Mouse (Mus musculus): Measurements from ENCODE around the gene Abca4. TPM values are rescaled to one million over a fixed set of nuclear protein-coding genes. Genes with fewer than 3 reads are reported as not detected.

Abca4 gene
- total RNA-seq (2021): 1 to 10 TPM; 1.7 to 2.1 TPM
- long read RNA-seq, experiment 1, partial matches to known transcripts: 1 of 1 reads
- long read RNA-seq, experiment 1, other reads (novel, unspliced or antisense): 0 of 1 reads
- long read RNA-seq, experiment 2, partial matches to known transcripts: 1 of 1 reads
- long read RNA-seq, experiment 2, other reads (novel, unspliced or antisense): 0 of 1 reads

DNA sequence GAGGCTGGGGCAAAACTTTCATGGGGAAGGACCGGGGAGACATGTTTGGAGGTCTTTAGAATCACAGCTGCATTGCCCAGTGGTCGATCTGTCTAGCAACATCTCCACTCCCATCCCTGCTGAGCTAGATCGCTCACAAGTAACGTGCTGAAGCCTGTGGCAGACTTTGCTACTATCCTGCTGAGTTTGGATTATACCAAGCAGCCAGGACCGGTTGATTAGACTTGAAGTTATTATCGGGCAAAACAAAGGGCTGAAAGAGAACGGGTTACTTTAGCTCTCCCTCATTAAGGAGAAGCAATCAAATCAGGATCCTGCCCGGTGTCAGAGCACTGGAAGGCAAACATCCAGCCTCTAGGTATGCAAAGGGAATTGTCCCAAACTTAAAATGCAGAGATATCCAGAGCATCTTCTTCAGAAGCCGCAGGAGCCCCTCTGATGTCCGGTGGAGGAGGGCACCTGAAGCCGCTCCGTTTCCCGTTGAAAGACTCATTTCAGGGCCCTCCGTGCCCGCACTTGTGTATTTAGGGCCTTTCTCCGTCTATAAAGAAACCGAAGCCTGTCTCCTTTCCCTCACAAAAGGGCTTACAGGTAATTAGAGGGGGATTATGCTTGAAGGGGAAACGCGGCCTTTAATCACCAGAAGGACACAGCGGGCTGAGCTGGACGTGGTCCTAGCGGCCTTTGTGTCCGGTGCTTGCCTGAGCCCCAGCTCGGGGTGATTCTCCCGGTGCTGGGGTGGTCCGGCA, at the start of gene Abca4:
Gene Abca4, plus strand, starts transcription at position 645 of the 749 bp plus-strand sequence.
- no peak for DNase-seq

DNA sequence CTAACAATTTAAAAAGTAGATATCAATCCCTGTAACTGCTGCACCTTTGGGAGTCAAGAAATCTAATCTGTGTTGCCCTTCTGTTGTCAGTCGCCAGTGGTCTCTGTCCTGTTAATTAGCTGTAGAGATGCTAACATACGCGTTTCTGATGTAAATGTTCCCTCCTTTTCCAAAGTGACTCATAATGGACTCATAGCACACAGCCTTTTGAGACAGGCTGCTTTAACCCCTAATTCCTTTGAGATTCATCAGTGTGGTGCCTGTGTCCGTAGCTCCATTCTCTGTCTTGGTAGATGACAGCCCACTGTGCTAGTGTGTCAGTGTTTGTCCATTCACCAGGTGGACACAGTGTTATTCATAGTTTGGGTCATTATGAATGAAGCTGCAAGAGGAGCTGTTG, 49.1 kb upstream of the Abca4 start:
- no peak for DNase-seq

DNA sequence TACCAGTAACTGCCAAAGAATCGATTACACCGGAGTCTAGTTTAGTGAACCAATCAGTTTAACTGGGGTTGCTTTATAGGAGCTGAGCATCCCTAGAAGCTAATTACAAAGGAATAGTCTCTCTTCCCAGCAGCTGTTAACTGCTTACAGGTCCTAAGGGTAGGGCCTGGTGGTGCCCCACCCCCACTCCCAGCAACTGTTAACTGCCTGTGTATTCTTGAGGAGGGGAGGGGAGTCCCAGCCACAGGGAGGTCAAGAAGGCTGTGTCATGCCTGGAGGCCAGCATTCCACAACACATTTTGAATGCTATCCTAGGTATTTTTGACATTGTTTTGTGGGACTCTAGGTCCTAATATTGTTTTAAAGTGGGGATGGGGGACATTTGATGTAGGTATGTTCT, 44.3 kb upstream of the Abca4 start:
- no peak for DNase-seq

DNA sequence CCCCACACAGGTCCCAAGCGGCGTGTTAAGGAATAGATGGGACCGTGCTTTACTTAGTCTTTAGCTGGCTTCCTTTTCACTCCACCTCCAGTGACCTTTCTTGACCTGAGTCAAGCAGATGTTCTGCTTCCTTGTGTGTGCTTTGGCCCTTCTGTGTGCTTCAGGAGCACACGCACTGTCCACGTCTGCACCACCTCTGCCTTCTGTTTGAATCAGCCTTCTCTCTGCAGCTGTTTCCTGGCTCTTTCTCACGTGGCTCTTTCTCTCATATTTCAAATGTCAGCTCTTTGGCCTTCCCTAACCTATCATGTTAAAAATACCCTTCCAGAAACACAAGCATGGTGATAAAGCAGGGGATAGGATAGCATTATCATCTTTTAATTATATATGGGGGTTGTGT, 42.7 kb upstream of the Abca4 start:
- DNase-seq: no peak

DNA sequence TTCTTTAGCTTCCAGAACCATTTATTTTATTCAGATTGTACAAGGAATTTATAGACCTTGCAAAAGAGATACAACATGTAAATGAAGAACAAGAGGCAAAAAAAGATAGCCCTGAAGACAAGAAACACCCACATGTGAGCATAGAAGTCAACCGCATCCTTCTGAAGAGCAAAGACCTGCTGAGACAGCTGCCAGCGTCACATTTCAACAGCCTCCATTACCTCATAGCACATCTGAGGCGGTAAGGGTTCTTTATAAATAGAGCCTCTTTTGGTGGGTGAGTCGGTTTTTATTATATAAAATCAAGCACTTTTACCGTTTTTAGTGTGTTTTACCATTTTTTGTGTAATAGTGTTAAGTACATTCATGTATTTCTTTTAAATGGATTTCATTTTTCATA, 34.4 kb upstream of the Abca4 start:
- no peak for DNase-seq

DNA sequence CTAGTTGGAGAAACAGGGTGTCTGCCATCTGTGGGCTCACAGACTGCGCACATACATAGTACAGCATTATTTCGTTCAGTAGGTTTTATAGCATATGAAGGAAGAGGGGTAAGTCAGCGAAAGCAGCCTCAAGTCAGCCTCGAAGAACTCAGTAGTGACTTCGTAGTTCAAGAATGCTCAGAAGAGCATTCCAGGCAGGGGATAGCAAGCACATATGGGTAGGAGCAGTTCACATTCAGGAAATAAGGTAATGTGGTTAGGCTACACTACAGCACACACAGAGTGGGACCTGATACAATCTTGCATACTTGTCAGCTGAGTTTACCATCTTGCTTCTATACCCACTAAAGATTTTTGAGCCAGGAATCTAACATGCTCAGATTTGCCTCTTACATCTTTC, 34.0 kb upstream of the Abca4 start:
- no peak for DNase-seq

DNA sequence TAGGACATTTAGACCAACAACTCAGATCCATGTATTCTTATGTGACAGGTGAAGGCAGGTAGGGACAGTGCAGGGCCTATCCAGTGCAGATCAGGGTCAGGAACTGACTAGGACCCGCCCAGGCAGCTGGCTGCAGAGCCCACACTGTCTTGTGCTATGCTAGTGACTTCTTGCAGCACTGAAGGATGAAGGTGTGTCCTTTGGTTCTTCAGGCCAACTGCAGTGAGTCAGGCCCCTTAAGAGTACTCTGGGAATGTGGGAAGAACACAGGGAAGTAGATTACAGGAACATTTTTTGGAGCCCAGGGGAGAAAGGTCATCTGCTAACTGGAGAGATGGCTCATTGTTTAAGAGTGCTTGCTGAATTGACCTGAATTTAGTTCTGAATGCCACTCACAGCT, 31.8 kb upstream of the Abca4 start:
- no peak for DNase-seq

DNA sequence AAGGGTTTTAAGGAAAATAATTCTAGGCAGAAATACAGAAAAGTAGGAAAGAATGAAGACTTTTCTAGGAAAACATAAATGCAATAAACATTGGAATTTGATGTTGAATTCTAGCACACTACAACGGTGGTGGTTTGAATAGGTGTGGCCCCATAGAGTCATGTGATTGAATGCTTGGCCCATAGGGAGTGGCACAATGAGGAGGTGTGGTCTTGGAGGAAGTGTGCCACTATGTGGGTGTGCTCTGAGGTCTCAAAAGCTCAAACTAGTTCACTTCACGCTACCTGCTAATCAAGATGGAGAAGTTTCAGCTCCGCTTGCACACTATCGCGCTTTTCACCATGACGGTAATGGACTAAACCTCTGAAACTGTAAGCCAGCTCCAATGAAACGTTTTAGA, 25.8 kb upstream of the Abca4 start:
- DNase-seq: no peak

DNA sequence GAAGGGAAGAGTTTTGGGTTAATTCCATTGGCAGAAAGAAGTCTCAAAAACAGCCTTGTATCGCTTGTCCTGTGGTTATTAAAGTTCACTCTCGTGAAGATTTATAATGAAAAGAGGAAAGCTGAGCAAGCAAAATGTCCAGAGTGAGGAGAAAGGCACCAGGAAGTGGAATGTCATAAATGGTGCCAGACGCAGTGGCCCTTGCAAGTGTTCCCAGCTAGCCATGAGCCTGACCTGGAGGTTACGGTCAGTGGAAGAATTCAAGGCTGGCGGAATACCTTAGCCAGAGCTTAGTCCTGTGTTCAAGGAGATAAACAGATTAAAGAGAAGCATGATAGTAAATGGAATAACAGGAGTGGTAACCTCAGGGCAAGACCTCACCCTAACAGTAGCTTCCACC, 25.1 kb upstream of the Abca4 start:
- no peak for DNase-seq

DNA sequence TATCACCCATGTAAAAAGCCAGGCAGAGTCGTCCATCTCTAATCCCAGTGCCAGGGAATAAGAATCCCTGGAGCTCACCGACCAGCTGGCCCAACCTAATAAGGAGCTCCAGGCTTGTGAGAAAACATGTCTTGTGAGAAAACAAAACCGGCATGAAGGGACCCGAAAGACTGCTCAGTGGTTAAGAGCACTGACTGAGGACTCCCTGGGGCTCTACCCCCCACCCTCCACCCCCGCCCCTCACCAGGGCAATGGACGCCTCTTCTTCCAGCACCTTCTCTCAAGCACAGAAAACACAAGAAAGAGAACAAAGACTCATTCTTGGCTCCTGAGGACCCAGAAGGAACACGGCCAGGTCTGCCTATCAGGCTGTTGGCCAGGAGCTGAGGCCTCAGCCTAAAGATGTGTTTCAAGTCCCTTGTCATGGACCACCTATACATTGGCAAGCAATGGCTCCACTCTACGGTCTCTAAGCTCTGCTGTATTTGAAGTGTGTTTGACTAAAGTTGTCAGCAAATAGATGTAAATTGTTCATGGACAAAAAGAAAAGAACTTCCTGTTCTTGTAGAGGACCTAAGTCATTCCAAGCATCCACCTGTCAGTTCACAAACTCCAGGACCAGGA, 23.1 kb upstream of the Abca4 start:
- DNase-seq: no peak

DNA sequence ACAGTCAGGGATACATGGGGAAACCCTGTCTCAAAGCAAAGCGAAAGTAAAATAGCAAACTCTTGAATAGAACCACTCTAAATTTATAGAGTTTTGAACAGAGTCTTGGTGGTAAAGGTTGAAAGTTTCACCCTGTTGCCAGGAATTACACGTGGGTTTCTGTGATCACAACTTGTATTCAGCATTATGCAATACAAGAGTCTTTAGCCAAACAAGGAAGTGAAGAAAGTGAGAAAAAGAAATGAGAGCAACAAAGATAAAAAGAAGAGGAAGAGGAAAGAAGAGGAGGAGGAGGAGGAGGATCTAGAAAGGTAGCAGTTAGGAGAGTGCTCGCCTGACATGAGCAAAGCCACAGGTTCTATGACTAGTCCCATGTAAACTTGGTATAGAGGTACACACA, 21.9 kb upstream of the Abca4 start:
- no peak for DNase-seq

DNA sequence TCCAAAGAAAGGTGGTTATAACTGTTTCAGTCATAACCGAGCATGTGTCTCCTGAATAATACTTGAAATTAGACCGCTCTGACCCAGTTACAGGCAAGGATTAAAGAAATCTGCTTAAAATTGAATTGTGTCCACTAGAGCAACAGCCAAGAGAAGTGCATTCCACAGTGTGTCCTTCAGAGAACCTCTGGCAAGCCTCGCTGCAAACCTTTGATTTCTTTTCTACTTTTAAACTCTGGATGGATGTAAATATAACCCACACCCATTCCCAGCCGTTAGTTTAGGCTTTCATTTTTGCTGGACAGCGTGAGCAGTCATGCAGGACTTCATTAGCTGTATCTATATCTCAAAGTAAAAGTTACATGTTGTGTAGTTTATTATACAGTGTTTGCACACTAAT, 17.6 kb upstream of the Abca4 start:
- DNase-seq: peak in 1 of 2 experiments; percentile 40

DNA sequence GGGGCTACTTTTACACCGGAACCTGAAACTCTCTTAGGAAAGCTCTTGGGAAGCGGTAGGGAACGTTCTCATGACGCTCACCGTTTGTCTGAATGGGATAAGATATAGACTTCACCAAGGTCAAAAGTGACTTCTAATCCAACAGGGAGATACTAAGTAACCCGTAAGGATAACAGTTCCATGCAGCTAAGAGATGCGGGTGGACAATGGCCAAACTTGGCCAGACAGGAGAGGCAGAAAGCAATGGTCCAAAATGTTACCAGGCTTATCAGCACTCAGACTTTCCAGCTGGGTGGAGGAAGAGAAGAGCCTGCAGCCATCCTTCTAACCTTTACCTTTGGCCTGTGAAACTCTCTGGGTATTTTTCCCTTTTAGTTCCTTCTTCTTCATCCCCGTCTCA, 16.5 kb upstream of the Abca4 start:
- no peak for DNase-seq

DNA sequence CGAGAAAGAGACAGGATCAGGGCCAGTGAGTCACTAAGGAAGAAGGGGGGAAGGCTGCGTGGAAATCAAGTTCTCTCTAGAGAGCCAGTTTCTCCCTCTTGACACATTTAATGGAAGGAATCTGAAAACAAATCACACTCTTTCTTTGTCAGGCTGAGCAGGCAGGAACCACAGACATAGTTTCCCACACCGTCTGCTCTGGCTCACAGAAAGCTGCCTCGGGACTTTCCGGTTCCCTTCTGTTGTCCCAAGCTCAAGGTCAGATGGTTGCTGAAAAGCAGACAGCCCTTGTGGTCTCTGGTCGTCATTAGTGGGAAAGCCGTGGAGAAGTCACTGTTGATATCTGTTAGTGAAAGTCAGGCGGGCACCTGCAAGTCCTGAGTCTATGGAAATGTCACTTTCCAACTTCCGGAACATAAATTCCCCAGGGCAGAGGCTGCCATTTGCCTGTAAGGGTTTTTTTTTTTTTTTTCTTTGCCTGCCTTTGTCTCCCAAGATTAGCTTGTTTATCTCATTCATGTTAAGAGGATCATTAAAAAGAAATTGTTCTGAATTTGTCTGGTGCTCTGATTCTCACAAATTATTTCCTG, 10.9 kb upstream of the Abca4 start:
- peak; percentile 61 to 64 for DNase-seq

DNA sequence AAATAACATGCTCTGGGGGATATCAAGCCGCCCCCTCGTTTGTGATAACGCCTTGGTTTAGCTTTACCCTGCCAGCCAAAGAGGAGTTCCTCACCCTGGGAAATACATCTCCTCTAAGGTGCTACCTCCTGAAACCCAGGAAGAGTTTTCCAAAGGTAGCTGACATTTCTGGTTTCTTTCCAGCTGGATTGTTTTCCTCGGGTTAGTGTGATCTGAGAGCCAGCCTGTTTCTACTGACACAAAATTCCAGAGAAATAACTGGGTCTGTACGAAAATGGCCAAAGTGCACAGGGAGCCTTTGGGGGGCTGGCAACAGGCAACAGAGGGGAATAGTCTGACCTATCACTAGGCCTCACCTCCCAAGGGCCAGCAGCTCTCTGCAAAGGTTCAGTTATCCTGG, 10.0 kb upstream of the Abca4 start:
- DNase-seq: peak in 1 of 2 experiments; percentile 23

DNA sequence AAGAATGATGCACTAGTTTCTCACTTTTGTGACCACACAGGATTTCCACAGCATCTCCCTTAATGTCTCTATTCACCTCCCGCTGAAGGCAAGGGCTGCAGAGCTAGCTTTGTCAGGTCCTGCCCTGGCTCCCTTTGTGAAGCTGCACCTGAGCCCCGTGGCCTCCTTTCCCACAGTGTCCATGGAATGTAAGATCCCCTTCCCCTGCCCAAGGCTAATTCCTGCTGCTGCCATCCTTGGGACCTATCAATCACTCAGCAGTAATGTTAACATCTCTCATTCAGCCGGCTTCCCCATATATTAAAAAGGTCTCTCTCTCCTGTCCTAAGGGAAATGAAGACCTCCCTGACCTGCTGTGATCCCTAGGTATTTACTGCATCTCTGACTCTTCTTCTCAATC, 9.2 kb upstream of the Abca4 start:
- DNase-seq: no peak

DNA sequence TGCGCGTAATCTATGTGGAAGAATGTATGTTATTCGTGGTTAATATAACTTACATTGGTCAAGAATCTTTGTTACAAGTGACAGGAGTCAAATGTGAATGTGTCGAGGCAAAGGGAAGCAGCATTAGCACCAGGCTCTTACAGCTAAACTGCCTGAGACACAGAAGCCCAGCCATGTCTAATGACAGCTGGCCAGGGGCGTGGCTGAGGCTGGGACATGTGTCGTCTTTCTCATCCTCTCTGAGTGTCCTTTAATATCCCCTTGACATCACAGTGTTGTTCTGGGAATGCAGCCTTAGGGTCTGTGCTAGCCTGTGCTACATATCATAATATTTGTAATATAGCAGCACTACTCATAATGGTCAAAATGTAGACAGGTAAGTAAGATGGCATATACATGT, 3.7 kb upstream of the Abca4 start:
- no peak for DNase-seq

DNA sequence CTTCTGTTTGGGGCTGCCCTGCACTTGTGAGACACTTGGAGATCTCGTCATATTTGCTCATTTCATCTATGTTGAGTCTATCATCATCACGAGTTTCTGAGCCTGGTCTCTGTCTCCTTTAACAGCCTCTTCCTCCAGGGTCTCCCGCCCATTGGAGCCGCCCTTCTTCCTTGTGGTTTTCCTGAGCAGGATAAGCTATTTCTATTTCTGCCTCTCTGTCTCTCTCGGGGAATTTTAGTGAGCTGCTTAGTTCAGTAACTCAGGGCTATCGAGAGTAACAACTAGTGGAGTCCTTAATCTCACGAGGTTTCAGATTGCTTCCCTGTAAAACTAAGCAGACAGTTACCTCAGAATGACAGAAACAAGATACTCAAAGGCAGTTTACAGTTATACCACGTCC, 1.1 kb upstream of the Abca4 start:
- DNase-seq: no peak

DNA sequence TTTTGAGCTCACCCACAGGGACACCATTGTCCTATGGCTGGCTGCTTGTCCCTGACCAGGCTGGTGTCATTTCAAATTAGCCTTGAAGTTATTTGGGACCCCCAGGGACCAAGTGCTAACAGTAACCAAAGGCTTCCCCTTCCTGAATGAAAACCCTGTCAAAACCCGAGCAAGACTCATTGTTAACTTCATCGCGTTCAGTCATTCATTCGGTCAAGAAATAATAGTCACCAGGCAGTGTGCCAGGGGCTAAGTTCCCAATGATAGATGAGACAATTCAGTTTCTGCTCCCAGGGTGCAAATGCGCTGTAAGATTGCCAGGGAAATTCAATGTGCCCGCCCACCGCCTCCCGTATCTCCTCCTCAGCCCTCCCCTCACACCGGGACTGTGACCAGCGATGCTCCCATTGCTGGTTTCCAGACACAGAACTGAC, 2.0 kb downstream of the Abca4 start:
- peak in 1 of 2 experiments; percentile 44 for DNase-seq

DNA sequence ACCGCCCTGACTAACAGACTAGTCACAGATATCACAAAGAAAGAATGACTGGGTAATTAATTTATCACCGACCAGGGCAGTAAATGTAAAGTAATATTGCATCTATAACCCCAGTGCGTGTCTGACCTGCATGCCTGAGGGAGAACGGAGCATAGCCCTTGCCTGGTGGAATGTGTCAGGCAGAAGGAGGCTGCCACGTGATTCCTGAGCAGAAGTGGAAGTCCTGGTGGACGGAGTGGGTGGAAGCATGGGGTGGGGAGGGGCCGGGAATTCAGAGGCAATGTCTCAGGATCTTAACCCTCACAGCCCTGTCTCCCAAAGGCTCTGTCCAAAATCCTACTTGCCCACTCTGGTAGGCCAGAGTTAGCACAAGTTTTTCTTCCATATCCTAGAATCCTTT, 3.2 kb downstream of the Abca4 start:
- peak in 1 of 2 experiments; percentile 18 for DNase-seq

DNA sequence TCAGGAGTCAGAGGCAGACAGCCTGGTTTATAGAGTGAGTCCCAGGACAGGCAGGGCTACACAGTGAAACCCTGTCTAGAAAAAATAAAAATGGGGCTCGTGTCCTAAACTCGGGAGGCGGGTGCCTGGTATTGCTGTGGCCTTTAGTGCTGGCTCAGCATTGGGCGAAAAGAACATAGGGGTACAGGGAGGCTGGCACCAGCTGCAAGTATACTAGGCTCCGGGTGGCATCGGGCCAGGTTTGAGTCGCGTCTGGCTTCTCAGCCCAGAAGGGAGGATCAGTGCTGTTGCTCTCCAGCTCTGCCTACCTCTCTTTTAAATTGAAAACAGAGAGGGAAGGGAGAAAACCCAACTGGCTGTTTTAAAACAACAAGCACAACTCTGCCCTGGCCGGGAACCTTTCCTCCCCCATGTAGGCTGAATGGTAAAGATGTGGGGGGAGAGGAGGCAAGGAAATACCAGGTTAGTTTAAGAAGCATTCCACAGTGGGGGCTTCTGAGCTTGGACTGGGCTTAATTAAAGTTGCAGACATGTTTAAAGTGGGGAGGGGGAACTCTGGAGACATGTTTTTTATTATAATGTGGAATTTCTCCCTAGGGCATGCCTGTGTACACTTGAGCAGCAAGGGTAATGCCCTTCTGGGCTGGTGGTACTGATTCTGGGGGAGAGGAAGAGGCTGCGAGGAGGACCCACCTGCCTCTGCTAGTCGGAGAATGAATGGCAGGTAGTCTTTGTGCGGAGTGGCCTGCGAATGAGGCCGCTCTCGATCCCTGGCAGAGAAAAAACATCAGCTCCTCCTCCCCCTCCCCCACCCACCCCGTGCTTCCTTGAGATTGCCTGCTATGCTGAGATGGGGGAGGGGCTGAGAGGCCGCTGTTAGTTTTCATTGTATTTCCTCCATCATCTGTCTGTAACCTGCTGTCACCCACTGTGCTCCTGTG, 3.9 kb downstream of the Abca4 start:
- DNase-seq: peak; percentile 61 to 72

DNA sequence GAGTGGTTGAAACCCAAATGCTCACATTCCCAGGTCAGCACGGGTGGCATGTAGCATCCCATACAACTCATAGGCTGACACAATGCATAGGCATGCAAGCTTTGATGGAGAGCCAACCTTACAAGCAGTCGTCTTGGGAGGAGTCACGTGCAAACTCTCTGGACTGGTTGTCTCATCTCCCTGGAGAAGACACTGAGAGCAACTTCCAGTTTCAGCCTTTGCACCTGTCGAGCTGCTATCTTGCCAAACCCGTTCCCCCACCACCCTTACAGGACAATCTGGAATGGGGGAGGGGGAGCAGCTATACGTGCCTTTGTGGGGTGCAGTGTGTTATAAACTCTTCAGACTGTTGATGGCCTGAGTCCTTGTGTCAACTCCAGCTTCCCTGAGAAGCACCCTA, 4.9 kb downstream of the Abca4 start:
- DNase-seq: no peak

Data from heart, adult 18-20 months (tissue).